Comparison of ENCODE assay signal across 8 mouse cellular contexts in genomic region chr11:112982802-112983591, GRCm38 (mm10).
A peak's percentile ranks its signal among the peaks of the same experiment; 100 is the strongest.
DNase-seq lines count a peak whose midpoint lies in the region; ATAC-seq and TF ChIP-seq lines count a peak whose summit lies in the region.

No protein-coding gene starts in this region.

- H3K9me3 ChIP-seq in kidney, embryonic 16.5 days (ENCODE audit: low read length) = no peaks in the 10 kb centered on the region
- H3K9me3 ChIP-seq in forebrain, embryonic 15.5 days = no peaks in the 10 kb centered on the region
- H3K9me3 ChIP-seq in intestine, postnatal 0 days (ENCODE audit: control insufficient read depth) = no peaks in the 10 kb centered on the region

- H3K9ac ChIP-seq in kidney, embryonic 16.5 days (replicated peaks; ENCODE audit: low read length) = no peak overlapping the region
- H3K9ac ChIP-seq in forebrain, embryonic 15.5 days (replicated peaks) = no peak overlapping the region
- no peak overlapping the region for H3K9ac ChIP-seq in intestine, postnatal 0 days (ENCODE audit: low read depth, low read length)

- DNase-seq in kidney, postnatal 10 days = no peak
- DNase-seq in left cerebral cortex, postnatal 14 days (ENCODE audit: low spot score in 2 of 2) = peak; percentile 52 to 68
- peak; percentile 93 for DNase-seq in retina, postnatal 1 day
- no peak for DNase-seq in spleen, adult 18-20 months
- no peak for DNase-seq in kidney, postnatal 25 days

- intact Hi-C loops in left cerebral cortex, postnatal 14 days (cut with DNase I) = loop anchor here (10.0 kb wide), 1 partner anchor 198 kb away; the partner anchor contains the start of gene Sox9

- WGBS in kidney, embryonic 16.5 days = 39% methylated on average over 9 of the region's 9 CpGs
- 14% methylated on average over 9 of the region's 9 CpGs for WGBS in forebrain, embryonic 15.5 days
- WGBS in intestine, postnatal 0 days = 69% methylated on average over 9 of the region's 9 CpGs

- peaks cover 31% of the 10 kb centered on the region for H3K4me1 ChIP-seq in kidney, embryonic 16.5 days (ENCODE audit: insufficient read depth, low read length)
- peaks cover 31% of the 10 kb centered on the region for H3K4me1 ChIP-seq in forebrain, embryonic 15.5 days
- H3K4me1 ChIP-seq in intestine, postnatal 0 days (replicated peaks; ENCODE audit: control insufficient read depth, insufficient read depth, low read length) = no peaks in the 10 kb centered on the region

- H3K27ac ChIP-seq in kidney, embryonic 16.5 days (ENCODE audit: low read length) = no peak overlapping the region
- H3K27ac ChIP-seq in forebrain, embryonic 15.5 days (replicated peaks) = peak overlapping the region; percentile 79
- no peak overlapping the region for H3K27ac ChIP-seq in intestine, postnatal 0 days (ENCODE audit: low read depth, low read length)

- H3K27me3 ChIP-seq in kidney, embryonic 16.5 days (ENCODE audit: insufficient read depth, low read length) = no peaks in the 10 kb centered on the region; the same call in 1 of the 2 replicates
- no peaks in the 10 kb centered on the region for H3K27me3 ChIP-seq in forebrain, embryonic 15.5 days
- no peaks in the 10 kb centered on the region for H3K27me3 ChIP-seq in intestine, postnatal 0 days (replicated peaks; ENCODE audit: control insufficient read depth, insufficient read depth, low read length)

- H3K4me3 ChIP-seq in kidney, embryonic 16.5 days (ENCODE audit: low read length) = no peak overlapping the region
- no peak overlapping the region for H3K4me3 ChIP-seq in forebrain, embryonic 15.5 days
- no peak overlapping the region for H3K4me3 ChIP-seq in intestine, postnatal 0 days (ENCODE audit: low read depth, low read length)

- TF ChIP-seq CTCF in intestine, postnatal 0 days (IDR thresholded peaks at IDR 0.05; ENCODE audit: low read depth) = no peak

- H3K36me3 ChIP-seq in kidney, embryonic 16.5 days (ENCODE audit: insufficient read depth, low read length) = no peaks in the 10 kb centered on the region
- no peaks in the 10 kb centered on the region for H3K36me3 ChIP-seq in forebrain, embryonic 15.5 days
- H3K36me3 ChIP-seq in intestine, postnatal 0 days (ENCODE audit: control insufficient read depth, insufficient read depth) = no peaks in the 10 kb centered on the region

- no peak overlapping the region for H3K4me2 ChIP-seq in kidney, embryonic 16.5 days (replicated peaks; ENCODE audit: low read depth, low read length)
- H3K4me2 ChIP-seq in forebrain, embryonic 15.5 days (replicated peaks) = 0 out of 2 replicates have a peak overlapping the region, but pooled peaks have one; percentile 2
- no peak overlapping the region for H3K4me2 ChIP-seq in intestine, postnatal 0 days (replicated peaks; ENCODE audit: low read depth)

- ATAC-seq in kidney, embryonic 16.5 days (ENCODE audit: low FRiP score, low TSS enrichment) = peak; percentile 25; the same call in 1 of the 2 replicates
- ATAC-seq in forebrain, embryonic 15.5 days (replicated peaks) = peak; percentile 87
- ATAC-seq in intestine, postnatal 0 days = no peak

Comparison
In these comparisons a context has a peak if more than half of its experiments do, and no peak if none do; other contexts are left out.
1. DNase-seq: peak in left cerebral cortex, postnatal 14 days (2 of 2) and retina, postnatal 1 day (single experiment); none in kidney, postnatal 10 days (single experiment), spleen, adult 18-20 months (0 of 2) and kidney, postnatal 25 days (0 of 2).